Mouse (Mus musculus): ENCODE data around the gene Abtb2. TPM values are rescaled to one million over a fixed set of nuclear protein-coding genes. Genes with fewer than 3 reads are reported as not detected.

Abtb2 gene
- polyA plus RNA-seq (2017; shearing (Covaris generic)): 64.2 TPM

DNA sequence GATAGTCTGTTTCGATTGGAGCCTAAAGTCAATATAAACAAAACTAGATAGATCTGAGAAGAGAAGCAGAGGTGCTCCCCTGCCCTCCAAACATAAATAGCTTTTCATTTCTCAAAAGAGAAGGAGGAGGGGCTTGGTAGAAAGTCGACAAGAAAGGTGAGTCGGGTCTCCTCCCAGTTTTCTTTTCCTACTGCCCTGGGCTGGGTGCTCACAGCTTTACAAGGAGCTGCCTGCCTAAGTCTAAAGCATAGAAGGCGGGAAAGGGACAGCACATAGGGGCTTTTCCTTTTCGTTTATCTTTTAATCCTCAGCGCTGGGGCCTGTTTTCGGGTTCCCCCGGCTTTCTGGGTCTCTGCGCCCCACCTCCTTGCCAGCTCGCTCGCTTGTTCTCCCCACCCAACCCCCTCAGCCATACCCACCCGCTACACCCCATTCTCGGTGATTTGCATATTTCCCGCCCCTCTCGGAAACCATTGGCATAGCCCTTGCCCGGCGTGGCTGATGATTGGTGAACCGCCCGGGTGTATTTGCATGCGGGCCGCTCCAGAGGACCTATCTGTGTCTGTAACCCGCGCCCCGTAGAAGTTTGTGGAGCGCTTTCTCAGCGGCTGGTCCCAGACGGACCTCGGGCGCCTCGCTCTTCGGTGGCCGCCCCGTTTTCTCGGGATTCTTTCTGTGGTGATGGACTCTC lies at the start of gene Abtb2:
Gene Abtb2, plus strand, starts transcription at position 579 of the 691 bp plus-strand sequence.

DNA sequence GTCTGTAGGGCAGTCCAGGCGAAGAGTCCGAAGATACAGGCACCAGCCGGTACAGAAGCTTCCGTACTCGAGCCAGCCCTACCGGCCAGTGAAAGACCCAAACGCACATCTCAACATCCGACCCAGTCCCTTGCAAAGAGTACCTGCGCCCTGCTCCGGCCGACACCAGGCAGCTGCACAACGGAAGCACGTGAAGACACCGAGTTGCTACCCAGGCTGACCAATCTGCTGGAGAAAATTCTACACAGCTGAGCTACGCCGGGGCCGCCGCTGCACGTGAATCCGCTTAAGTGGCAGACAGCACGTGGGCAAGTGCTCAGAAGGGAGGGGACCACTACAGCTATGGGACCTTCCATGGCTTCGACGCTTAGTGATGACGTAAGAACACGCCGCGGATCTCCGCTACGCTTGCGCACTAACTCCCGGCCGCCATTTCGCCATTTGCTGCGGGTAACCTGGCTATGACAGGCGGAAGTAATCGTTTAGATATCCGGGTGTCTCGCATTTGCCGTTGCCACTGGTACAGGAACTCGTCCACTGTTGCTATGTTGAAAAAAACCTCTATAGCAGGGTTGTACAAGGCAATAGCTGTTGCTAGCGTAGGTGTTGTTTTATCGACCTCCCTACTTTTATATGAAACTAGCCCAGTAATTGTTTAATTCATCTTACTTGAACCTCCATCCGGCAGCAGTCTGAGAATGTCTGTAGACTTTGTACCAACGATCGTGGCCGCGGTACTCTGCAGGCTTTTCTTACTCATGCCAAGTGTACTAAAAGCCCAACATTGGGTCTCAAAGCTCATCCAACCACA lies 195.0 kb downstream of the Abtb2 start, which contains the start of gene Nat10:
Gene Nat10, minus strand, starts transcription at position 365 of the 811 bp plus-strand sequence.

Other genes with a start within 250 kb of the Abtb2 start
- not detected for gene Elf5, start 154.6 kb upstream of the Abtb2 start, polyA plus RNA-seq (2017; shearing (Covaris generic))
- 111 TPM for gene Cat, start 81.2 kb upstream of the Abtb2 start, polyA plus RNA-seq (2017; shearing (Covaris generic))
- 43.5 TPM for gene Nat10, start 195.0 kb downstream of the Abtb2 start, polyA plus RNA-seq (2017; shearing (Covaris generic))
- 278 TPM for gene Caprin1, start 231.3 kb downstream of the Abtb2 start, polyA plus RNA-seq (2017; shearing (Covaris generic))